Mouse (Mus musculus) ovary, postnatal 10 days (tissue): Measurements from ENCODE around the gene Snap91.

Experiments used
- DNase-seq: peaks from one replicate; pipeline ENCODE4 v3.0.0; 2022; ENCODE audit warnings: low spot score

The Snap91 gene

DNA sequence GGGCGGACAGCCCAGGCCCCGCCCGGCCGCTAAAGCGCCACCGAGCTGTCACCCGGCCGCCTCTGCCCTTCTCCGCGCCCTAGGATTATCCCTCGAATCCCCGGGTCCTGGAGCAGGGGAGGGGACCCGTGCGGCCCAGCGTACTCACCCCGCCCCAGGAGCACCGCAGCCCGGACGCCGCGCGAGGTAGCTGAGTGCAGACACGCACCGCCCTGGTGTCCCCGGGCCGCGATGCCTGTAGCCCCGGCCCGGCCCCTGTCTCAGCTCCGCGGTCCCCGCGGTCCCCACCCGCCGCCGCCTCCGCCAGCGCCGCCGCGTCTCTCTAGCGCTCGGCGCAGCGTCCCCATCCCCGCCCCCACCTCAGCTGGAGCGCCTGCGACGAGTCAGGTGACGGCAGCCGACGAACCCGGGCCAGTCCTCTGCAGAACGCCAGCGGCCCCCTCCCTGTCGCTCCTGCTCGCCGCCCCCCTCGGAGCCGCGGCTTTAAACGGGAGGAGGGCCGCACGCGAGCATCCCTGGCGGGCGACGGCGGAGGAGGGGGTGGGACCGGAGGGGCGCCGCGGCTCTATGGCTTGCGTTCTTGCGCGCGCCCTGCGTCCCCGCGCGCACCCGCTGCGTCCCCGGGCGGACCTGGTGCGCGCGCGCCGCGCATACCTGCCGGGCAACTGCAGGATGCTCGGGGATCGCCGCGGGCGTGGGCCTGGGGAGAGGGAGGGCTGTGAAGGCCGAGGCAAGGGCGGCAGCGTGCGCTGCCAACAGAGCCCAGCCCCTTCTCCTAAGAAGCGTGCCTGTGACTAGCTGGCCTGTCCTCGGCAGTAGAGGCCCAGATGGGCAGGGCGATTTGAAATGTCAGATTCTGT is at the start of gene Snap91:
Gene Snap91, minus strand, starts transcription at position 542 of the 860 bp plus-strand sequence.
- no peak for DNase-seq

DNA sequence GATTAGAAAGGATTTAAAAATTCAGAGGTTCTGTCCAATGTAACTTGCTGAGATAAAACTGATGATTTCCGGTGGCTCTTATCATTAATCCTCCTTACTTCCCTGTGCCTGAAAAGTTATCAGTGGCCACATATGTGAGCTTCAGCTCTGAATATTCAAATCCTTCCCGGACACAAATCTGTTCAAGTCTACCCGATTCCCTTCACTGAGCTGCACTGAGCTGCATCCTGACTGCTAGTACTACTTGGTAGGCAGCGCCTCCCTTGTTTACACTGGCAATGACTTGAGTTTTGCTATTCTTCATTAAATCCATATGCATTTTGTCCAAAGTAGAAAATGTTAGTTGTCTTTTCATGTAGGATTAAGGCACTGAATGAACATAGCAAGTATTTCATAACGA is 46.1 kb upstream of the Snap91 start:
- DNase-seq: no peak

DNA sequence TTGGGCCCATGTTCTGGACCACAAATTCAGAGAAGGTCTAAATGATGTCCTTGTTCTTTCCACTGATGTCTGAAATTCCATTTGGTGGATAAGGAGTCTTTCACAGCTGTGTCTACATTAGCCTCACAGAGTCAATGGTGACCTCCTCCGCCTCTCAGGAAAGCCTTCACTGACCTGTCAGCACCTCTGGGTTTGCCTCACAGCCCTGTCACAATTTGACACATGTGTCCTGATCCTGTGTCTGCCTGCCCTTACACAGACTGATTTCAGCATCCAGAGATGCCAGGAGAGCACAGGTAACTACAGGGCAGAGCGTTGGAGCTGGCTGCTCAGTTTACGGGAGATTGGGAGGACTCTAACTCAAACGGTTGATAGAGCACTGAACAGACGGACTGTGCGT is 45.2 kb upstream of the Snap91 start:
- no peak for DNase-seq

DNA sequence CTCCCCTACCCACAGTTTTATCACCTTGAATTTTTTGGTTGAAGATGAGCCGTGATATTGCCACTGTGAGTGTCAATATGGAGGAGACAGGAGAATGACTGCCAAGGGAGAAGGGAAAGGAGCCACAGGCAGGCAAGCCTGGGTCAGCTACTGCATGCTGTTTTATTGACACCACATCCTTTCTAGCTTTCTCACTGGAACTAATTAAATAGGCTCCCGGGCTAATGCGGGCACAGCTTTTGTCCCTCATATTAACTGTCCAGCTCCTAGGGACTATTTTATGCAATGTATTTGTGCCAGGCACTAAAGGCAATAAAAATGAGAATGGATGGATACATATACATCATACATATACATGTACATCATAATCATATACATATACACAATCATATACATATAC is 42.0 kb upstream of the Snap91 start:
- DNase-seq: no peak

DNA sequence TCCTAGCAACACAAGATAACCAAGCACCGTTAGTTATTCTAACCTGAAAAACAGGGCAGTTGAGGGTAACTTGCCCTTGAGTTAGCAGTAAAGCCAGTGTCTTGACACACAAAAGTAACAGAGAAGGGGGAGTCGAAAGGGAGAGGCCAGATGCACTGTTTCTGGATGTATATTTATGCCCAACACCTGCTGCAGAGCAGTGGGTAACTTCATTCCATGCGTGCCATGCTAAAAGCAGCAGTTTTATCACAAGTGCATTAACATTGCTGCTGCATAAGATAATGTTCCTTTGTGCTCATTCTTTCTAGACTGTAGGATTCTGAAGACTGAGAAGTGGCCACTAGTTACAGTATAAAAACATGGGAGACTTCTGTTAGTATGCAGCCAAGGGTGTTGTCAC is 36.1 kb upstream of the Snap91 start:
- DNase-seq: no peak

DNA sequence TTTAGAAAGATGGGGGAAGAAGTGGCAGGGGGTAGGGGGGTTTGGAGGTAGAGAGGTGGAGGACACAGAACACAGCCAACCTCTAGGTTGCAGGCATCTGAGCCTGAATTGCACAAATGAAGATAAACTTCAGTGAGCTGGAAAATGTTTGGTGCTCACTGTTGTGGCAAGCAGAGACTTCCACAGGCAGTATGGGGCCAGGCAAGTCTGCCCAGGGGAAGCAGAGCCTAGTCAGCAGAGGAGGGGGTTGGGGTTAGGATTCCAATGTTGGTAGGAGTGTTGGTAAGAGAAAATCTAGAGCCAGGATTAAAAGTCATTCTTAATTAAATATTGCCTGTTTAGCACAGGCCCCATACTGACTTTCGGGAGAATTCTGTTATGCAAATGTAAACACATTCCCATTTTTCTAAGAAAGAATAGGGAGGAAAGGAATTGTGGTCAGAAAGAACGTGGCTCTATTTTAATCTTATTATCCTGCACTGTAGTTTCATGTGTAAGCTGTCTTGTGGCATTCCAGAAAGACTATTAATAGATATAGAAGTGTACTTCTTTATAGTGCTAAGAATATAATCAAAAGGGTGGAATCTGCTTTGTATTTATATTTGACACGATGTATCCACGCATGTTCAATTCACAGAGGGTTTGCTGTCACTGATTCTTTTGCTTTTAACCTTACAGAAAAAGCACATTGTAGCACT is 19.2 kb upstream of the Snap91 start:
- DNase-seq: no peak

DNA sequence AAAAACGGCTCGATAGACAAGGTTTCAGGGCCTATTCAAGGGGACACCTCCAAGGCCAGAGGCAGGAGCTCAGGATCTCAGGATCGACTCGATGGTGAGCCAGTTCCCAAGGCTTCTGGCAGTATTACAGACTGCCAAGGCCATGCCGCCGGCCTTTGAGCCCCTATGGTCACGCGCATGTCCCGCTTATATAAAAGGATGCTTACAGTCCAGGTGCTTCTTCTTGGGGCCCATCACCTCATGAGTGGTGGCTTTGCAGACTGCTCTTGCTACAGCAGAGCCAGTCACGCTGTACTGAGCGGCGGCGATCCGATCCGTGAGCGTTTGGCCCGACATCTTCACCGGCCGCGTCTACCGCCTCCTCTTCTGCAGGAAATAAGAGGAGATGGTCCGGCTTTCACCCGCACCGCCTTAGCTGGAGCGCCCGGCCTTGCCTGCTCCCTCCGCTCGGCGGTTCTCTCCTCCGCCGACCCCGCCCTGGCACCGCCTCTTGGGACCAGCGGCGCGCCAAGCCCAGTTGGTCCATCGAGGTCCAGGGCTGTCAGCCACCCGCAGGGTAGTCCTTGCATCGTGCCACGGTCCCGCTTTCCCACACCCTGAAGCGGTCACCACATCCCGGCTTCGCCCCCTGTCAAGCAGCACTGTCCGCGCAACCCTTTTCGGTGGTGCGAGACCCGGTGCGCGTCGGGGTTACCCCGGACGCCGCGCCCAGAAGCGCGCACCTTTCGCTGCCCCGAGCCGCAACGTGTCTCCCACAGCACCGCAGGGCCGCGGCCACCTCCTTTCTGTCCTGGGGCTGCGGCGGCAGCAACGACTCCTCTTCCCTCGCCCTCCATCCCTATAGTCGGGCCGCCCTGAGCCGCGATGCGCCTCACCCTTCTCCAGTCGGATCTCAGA is 990 bp downstream of the Snap91 start:
- DNase-seq: peak; percentile 3

DNA sequence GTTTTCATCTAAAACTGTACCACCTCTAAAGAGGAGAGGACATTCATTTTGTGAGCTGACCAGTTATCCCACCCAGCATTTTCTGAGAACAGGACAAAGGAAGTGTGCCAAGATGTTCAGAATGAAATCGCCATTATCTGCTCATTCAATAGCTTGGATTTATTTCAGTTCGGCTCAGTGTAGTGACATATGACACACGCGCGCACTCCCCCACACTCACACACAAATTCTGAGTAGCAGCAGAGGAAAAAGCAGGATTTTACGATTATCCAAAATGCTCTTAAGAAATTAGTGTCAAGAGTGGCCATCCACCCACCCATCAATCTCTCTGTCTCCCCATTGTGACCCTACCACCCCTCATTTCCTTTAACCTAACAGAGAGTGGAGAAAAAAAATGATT is 1.7 kb downstream of the Snap91 start:
- no peak for DNase-seq

DNA sequence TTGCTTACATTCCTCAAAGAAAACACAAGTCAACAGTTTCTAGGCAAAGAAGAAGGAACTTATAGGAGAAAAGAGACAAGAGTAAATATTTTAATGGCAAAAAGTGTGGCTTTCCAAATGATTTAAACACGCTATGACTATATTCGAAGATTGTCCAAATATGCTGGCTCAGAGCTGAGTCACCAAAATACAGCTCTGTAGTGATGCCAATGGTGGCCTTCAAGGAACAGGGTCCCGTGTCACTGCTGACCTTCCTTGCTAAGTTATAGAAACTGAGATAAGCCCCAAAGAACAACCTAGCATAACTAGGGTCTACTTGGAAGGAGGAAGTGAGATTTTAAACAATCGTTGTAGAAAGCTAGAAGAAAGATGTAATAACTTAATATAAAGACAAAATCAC is 6.8 kb downstream of the Snap91 start:
- no peak for DNase-seq

DNA sequence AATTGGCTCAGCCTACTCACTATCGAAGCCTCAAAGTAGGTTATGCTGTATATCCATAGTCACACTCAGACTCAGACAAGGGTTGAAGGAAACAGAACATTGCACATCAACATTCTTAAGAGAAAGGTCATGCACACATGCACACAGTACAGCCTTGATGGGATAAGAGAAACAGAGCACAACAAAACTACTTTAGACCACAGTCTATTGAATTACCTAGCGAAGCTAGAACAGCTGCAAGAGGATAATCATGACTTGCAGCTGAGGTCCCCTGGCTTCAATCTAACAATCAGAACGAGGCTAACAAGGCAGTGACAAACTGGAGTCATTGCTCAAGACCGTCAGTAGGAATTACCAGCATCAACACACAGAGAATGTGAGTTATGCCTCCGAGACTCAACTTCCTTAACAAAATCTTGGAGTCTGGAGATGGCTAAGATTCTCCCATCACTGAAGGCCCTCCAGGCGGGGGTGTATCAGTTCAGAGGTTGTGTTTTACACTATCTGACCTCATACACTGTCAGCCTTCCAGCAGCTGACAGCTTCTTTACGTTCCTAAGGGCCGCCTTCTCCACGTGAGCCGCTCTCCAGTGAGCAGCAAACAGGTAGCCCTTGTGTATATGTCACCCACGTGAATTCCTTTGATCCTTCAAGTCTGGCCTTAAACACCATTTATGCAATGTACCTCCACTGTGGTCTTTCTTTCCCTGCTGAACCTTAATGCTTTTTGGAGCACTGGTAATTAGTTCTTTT is 10.7 kb downstream of the Snap91 start:
- no peak for DNase-seq

DNA sequence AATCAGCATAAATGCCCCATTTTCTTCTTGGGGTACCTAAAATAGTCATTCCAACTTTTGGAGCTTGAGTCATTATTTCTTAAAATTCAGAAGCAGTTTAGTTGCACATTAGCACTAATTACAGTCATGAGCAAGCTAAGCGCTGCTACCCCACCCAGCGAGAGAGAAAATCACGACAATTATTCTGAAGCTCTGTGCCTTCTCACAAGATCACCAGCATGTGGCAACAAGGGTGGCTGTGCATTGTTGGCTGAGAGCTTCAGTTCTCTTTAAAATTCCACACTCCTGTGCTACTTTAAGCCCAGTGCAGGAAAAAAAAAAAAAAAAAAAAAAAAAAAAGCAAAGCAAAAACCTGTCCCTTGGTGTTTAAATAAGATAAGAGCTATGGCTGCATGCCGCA is 22.4 kb downstream of the Snap91 start:
- no peak for DNase-seq

DNA sequence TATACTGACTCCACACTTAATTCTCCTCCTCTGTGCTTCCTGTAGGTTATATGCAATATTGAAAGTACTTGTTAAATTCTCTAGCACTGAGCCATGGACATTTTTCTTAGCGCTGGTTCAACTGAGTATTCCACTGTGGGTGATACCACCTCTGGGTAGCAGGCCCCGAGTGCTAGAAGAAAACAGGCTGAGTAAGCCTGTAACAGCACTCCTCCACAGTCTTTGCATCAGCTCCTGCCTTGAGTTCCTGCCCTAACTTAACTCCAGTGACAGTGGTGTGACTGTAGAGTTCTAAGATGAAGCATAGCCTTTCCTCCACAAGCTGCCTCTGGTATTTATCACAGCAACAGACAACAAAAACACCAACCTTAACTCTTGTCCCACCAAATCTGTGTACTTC is 22.8 kb downstream of the Snap91 start:
- no peak for DNase-seq

DNA sequence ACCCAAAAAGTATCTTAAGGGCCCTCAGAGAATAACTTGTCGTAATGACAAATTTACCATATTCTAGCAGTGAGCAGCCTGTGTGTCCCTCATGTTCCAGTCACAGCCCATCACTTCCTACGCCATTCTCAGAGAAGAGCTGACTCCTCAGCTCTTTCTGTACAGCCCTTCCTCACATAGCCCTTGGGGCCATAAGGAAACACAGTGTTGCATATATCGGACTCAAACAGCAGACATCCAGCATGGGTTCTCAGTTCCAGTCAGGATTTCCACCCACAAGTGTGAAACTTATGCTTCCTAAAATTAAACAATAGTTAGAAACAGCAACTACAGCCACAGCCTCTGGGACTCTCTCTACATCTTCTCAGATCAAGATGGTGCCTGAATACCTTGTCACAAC is 27.6 kb downstream of the Snap91 start:
- DNase-seq: no peak

DNA sequence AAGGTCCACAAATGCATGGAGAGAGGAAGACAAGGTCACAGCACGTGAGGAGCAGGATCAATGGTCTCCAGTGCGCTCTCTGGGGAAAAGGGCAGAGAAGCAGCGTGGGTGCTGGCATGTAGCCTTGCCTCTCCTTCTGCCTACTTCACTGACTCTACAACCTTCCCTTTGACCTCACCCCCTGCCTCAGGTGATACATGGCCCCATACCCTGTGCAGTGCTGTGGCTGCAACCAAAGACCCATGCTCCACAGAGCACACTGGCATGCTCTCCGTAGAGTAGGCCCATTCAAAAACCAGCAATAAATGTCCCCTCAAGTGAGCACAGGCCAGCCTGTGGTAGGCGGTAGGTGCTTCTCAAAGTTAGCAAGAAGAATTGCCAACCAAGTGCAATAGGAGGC is 28.8 kb downstream of the Snap91 start:
- no peak for DNase-seq

DNA sequence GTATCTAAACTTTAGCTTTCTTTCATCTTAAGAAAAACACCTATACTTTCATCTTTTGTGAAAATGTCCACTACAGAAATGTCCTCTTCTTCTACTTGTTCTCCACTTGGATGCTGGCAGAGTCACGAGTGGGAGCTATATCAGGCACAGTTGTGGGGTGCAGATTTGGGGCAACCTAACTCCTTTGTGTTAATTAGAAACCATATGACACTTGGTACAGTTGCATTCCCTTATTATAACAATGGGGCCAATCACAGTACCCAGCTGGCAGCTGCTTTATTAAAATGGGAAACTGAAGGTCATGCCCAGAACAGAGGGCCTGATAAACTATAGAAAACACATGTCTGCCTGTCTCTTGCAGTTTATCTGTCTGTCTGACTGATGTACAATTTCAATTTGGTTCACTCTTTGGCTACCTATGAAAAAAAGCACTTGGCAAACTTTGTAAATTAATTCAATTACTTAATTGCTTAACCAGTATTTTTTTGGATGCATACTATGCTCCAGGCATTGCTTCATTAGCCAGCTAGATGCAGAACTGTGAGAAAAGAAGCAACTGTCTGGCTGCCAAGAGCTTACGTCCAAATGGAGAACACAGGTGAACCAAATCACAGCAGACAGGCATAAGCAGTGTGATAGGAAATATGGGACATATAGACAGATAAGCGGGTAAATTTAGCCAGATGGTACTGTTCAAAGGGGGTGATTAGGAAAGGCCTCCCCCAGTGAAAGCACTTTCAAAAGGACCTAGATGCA is 29.8 kb downstream of the Snap91 start:
- no peak for DNase-seq

DNA sequence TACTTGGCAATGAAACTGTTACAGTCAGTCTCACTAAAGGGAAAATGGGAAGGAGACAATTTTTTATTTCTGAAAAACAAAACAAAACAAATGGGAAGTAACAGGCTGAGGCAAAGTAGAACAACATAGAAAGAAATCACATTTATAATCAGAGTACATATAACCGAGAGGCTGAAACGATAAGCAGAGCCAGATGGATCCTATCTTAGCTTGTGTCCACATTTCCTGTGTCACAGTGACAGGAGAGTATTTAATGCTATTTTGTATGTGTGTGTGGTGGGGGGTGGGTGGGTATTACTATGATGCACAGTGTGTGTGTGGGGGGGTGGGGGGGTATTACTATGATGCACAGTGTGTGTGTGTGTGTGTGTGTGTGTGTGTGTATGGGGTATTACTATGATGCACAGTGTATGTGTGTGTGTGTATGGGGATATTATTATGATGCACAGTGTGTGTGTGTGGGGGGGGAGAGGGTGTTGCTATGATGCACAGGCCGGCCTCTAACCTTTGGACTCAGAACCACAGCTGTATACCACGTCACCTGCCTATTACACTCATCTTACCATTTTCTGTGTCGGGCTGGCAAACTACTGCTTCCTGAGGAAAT is 36.6 kb downstream of the Snap91 start:
- DNase-seq: no peak

DNA sequence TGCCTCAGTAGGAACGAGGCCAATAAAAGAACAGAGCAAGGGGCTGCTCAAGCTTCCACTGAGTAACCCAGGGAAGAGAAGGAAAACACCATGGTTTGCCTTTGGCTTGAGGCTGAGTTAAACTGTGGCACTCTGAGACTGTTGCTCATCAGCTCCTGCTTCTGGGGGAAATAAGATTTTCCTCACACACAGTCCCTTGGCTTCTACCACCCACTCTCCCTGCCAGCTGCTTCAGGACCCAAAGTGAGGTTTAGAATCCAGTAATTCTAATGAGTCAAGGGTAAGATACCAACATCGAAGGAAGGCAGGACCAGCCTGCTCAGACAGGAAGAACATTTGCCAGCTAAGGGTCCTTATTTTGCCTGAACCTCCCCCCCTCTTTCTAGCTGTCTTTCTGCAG is 50.7 kb downstream of the Snap91 start:
- no peak for DNase-seq

DNA sequence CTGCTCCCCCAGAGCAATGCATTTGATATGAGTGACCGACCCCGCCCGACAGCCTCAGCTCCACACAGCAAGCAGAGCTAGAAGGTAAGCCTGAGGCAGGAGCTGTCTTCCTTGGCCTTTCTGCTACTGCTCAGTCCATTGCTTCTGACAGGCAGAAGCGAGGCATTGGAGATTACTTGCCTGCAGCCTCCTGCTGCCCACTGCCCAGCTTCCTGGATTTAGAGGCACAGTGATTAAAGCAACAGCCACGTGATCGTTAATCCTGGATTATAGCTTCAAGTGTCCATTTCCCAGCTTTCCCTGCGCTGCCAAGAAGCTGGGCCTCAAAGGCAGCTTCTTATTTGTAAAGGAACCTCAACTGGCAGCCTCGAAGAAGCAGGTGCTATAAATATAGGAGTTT is 51.4 kb downstream of the Snap91 start:
- DNase-seq: no peak

DNA sequence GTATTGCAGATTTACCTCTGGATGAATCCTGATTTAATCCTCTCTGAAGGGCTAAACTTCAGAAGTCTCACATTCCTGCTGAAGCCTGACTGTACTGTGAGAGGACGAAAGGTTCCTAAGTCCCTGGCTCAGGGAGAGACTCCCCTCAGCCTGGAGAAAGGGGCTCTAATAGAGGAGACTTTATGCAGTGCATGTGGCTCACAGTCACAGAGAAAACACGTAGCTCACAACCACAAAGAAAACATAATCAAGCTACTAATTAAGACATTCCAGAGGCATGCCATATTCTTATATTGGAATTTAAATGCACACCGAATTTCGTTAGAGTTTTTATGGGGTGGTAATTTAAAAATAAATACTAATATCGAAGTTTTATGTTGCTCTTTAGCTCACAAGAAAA is 61.1 kb downstream of the Snap91 start:
- no peak for DNase-seq

DNA sequence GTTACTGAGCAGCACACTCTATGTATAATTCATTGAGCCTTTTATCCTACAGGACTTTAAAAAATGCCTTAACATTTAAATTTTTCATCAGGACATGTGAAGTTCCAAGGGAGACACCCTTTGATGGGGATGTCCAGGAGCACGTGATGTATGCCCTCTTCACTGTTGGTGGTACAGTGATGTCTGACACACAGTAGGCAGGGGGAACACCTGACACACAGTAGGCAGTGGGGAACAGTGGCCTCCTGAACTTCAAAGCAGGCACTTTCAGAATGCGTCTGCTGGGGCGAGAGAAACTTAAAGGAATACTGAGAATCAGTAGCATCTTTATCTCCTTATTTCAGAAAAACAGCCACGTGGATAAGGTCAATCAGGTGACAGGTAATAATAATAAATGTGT is 62.8 kb downstream of the Snap91 start:
- no peak for DNase-seq

DNA sequence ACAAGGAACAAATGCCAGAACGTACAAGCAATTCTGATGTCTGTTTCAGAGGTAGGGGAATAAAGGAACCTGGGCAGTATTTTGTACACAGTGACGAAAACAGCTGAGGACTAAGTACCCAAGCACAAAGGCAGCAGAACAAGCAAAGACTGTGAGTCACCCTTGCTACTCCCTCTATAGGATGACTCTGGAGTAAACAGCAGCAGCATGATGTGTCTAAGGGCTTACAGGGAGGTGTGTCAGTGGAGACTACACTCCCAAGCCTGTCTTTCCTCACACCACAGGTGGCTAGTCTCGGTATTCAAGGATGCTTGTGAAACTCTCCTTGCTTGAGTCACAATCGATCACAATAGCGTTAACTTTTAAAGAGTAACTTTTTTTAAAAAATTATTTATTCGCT is 66.1 kb downstream of the Snap91 start:
- DNase-seq: no peak
